Mouse (Mus musculus) adipocyte (in vitro differentiated cells): ENCODE results near the gene Tnnt1.

Source experiments
- DNase-seq: peaks from one replicate; pipeline ENCODE4 v3.0.0-alpha.2; 2016; ENCODE audit warnings: low spot score

Tnnt1 gene

GRCm38 (mm10) chr7:4521231-4522003 lies 5.2 kb upstream of the Tnnt1 start:
- no peak for DNase-seq

GRCm38 (mm10) chr7:4518487-4518886 lies 2.3 kb upstream of the Tnnt1 start:
- no peak for DNase-seq

- no peak for DNase-seq
Measured at GRCm38 (mm10) chr7:4515853-4516252, 329 bp downstream of the Tnnt1 start.

GRCm38 (mm10) chr7:4513829-4514712 lies 2.1 kb downstream of the Tnnt1 start:
- no peak for DNase-seq

- peak; percentile 38 for DNase-seq
Measured at GRCm38 (mm10) chr7:4513236-4513635, 2.9 kb downstream of the Tnnt1 start.

GRCm38 (mm10) chr7:4511489-4512224 lies 4.5 kb downstream of the Tnnt1 start:
- no peak for DNase-seq

GRCm38 (mm10) chr7:4509863-4510608 lies 6.1 kb downstream of the Tnnt1 start:
- DNase-seq: no peak

- no peak for DNase-seq
Measured at GRCm38 (mm10) chr7:4508739-4509116, 7.5 kb downstream of the Tnnt1 start.

GRCm38 (mm10) chr7:4508062-4508738 lies 8.0 kb downstream of the Tnnt1 start:
- DNase-seq: no peak

- no peak for DNase-seq
Measured at GRCm38 (mm10) chr7:4507220-4507619, 9.0 kb downstream of the Tnnt1 start.

GRCm38 (mm10) chr7:4504646-4505435 lies 11.3 kb downstream of the Tnnt1 start:
- no peak for DNase-seq

- DNase-seq: no peak
Measured at GRCm38 (mm10) chr7:4503858-4504257, 12.3 kb downstream of the Tnnt1 start.

GRCm38 (mm10) chr7:4503100-4503499 lies 13.1 kb downstream of the Tnnt1 start:
- DNase-seq: no peak

- peak; percentile 63 for DNase-seq
Measured at GRCm38 (mm10) chr7:4502421-4503090, 13.6 kb downstream of the Tnnt1 start.

- peak; percentile 90 for DNase-seq
Measured at GRCm38 (mm10) chr7:4501558-4502397, 14.4 kb downstream of the Tnnt1 start, which contains the start of gene Ppp1r12c. Gene Ppp1r12c, minus strand, starts transcription at chr7:4501680.

- peak; percentile 20 for DNase-seq
Measured at GRCm38 (mm10) chr7:4500892-4501471, 15.2 kb downstream of the Tnnt1 start.

- no peak for DNase-seq
Measured at GRCm38 (mm10) chr7:4499034-4499433, 17.1 kb downstream of the Tnnt1 start.

GRCm38 (mm10) chr7:4498251-4498650 lies 17.9 kb downstream of the Tnnt1 start:
- no peak for DNase-seq
